Mouse (Mus musculus) lung, adult 2 months (tissue): ENCODE results near the gene Eif5a.

Experiments used
- CTCF ChIP-seq: fragments of 200-500 bp; IDR thresholded peaks from 2 replicates; pipeline ENCODE4 v1.5.1; 2011; ENCODE audit warnings: mild to moderate bottlenecking, low read length, control low read depth; ENCODE audit not compliant: insufficient read depth
- POLR2A ChIP-seq: fragments of 200-500 bp; IDR thresholded peaks from 2 replicates; pipeline ENCODE4 v1.6.1; 2011; ENCODE audit warnings: low read depth, mild to moderate bottlenecking, control low read depth, low read length, borderline replicate concordance; ENCODE audit errors: extremely low read depth

GRCm38 (mm10) chr11:69915667-69916627 is 5.8 kb downstream of the Eif5a start:
- no peak for TF ChIP-seq POLR2A
- no peak for TF ChIP-seq CTCF
